Mouse (Mus musculus): ENCODE measurements around the gene Tmem80. TPM values are rescaled to one million over a fixed set of nuclear protein-coding genes. Genes with fewer than 3 reads are reported as not detected.

Gene Tmem80
- polyA plus RNA-seq, 1 experiment from 2014 or later = 11.9 TPM

GRCm38 (mm10) chr7:141338576-141339131 is 11.1 kb downstream of the Tmem80 start, which contains the start of gene Eps8l2:
Gene Eps8l2 (plus strand): TSS chr7:141338880.
- Histone ChIP-seq H3K4me1 (ENCODE audit: insufficient read depth) (peaks cover 29% of the 10 kb centered on the region), H3K27me3 (ENCODE audit: insufficient read depth, low read length) (no peaks in the 10 kb centered on the region), H3K27ac (ENCODE audit: low read depth) (peak within 1 kb of the TSS; percentile 92), H3K4me2 (ENCODE audit: low read depth, low read length) (peak within 1 kb of the TSS; percentile 73), H3K36me3 (replicated peaks; ENCODE audit: insufficient read depth, low read length) (peaks cover 7% of the 10 kb centered on the region), H3K4me3 (ENCODE audit: low read depth, low read length) (peak within 1 kb of the TSS; percentile 51), H3K9me3 (ENCODE audit: low read length) (no peaks in the 10 kb centered on the region), H3K9ac (replicated peaks) (peak within 1 kb of the TSS; percentile 67)
- ATAC-seq (peak; percentile 69), DNase-seq (peak; percentile 85)
- WGBS (ENCODE audit: insufficient replicate concordance) = 5% methylated on average over 21 of the region's 23 CpGs
- TF ChIP-seq EP300 (IDR thresholded peaks at IDR 0.05; ENCODE audit: low read depth) (no peak), CTCF (IDR thresholded peaks at IDR 0.05; ENCODE audit: low read depth) (peak; percentile 56; the same call in 1 of the 2 replicates)

GRCm38 (mm10) chr7:141339215-141339920 is 11.8 kb downstream of the Tmem80 start:
- H3K4me1 ChIP-seq (ENCODE audit: insufficient read depth) = peaks cover 31% of the 10 kb centered on the region
- DNase-seq (no peak), ATAC-seq (0 out of 2 replicates have a peak, but pooled peaks have one; percentile 0)
- no peaks in the 10 kb centered on the region for H3K27me3 ChIP-seq (ENCODE audit: insufficient read depth, low read length)
- peak overlapping the region; percentile 92 for H3K27ac ChIP-seq (ENCODE audit: low read depth)
- TF ChIP-seq EP300 (IDR thresholded peaks at IDR 0.05; ENCODE audit: low read depth) (no peak), CTCF (IDR thresholded peaks at IDR 0.05; ENCODE audit: low read depth) (no peak)
- H3K9ac ChIP-seq (replicated peaks) = peak overlapping the region; percentile 67
- peaks cover 4% of the 10 kb centered on the region for H3K36me3 ChIP-seq (replicated peaks; ENCODE audit: insufficient read depth, low read length)
- peak overlapping the region; percentile 51 for H3K4me3 ChIP-seq (ENCODE audit: low read depth, low read length)
- no peaks in the 10 kb centered on the region for H3K9me3 ChIP-seq (ENCODE audit: low read length)
- 53% methylated on average over 20 of the region's 20 CpGs for WGBS (ENCODE audit: insufficient replicate concordance)
- H3K4me2 ChIP-seq (ENCODE audit: low read depth, low read length) = peak overlapping the region; percentile 73

- Histone ChIP-seq H3K9me3 (ENCODE audit: low read length) (no peaks in the 10 kb centered on the region), H3K36me3 (replicated peaks; ENCODE audit: insufficient read depth, low read length) (peaks cover 4% of the 10 kb centered on the region), H3K4me3 (ENCODE audit: low read depth, low read length) (peak overlapping the region; percentile 51), H3K4me2 (ENCODE audit: low read depth, low read length) (peak overlapping the region; percentile 73), H3K27me3 (ENCODE audit: insufficient read depth, low read length) (no peaks in the 10 kb centered on the region), H3K4me1 (ENCODE audit: insufficient read depth) (peaks cover 31% of the 10 kb centered on the region), H3K27ac (ENCODE audit: low read depth) (peak overlapping the region; percentile 92), H3K9ac (replicated peaks) (peak overlapping the region; percentile 67)
- WGBS (ENCODE audit: insufficient replicate concordance) = 64% methylated on average over 7 of the region's 7 CpGs
- TF ChIP-seq CTCF (IDR thresholded peaks at IDR 0.05; ENCODE audit: low read depth) (no peak), EP300 (IDR thresholded peaks at IDR 0.05; ENCODE audit: low read depth) (no peak)
- 0 out of 2 replicates have a peak, but pooled peaks have one; percentile 1 for ATAC-seq
- DNase-seq = no peak
Measured at GRCm38 (mm10) chr7:141340023-141340422, 12.5 kb downstream of the Tmem80 start.

- TF ChIP-seq EP300 (IDR thresholded peaks at IDR 0.05; ENCODE audit: low read depth) (no peak), CTCF (IDR thresholded peaks at IDR 0.05; ENCODE audit: low read depth) (no peak)
- WGBS (ENCODE audit: insufficient replicate concordance) = 58% methylated on average over 6 of the region's 6 CpGs
- DNase-seq (peak; percentile 67), ATAC-seq (peak; percentile 85)
- peaks cover 31% of the 10 kb centered on the region for H3K4me1 ChIP-seq (ENCODE audit: insufficient read depth)
- no peaks in the 10 kb centered on the region for H3K9me3 ChIP-seq (ENCODE audit: low read length)
- peak overlapping the region; percentile 92 for H3K27ac ChIP-seq (ENCODE audit: low read depth)
- peak overlapping the region; percentile 67 for H3K9ac ChIP-seq (replicated peaks)
- no peaks in the 10 kb centered on the region for H3K27me3 ChIP-seq (ENCODE audit: insufficient read depth, low read length)
- H3K36me3 ChIP-seq (replicated peaks; ENCODE audit: insufficient read depth, low read length) = peaks cover 4% of the 10 kb centered on the region
- H3K4me3 ChIP-seq (ENCODE audit: low read depth, low read length) = peak overlapping the region; percentile 51
- peak overlapping the region; percentile 73 for H3K4me2 ChIP-seq (ENCODE audit: low read depth, low read length)
Measured at GRCm38 (mm10) chr7:141340476-141340875, 12.9 kb downstream of the Tmem80 start.

GRCm38 (mm10) chr7:141341689-141342226 is 14.2 kb downstream of the Tmem80 start:
- TF ChIP-seq CTCF (IDR thresholded peaks at IDR 0.05; ENCODE audit: low read depth) (no peak), EP300 (IDR thresholded peaks at IDR 0.05; ENCODE audit: low read depth) (no peak)
- Histone ChIP-seq H3K9ac (replicated peaks) (no peak overlapping the region), H3K27me3 (ENCODE audit: insufficient read depth, low read length) (no peaks in the 10 kb centered on the region), H3K4me3 (ENCODE audit: low read depth, low read length) (no peak overlapping the region), H3K4me2 (ENCODE audit: low read depth, low read length) (no peak overlapping the region), H3K36me3 (replicated peaks; ENCODE audit: insufficient read depth, low read length) (peaks cover 4% of the 10 kb centered on the region), H3K4me1 (ENCODE audit: insufficient read depth) (peaks cover 31% of the 10 kb centered on the region), H3K27ac (ENCODE audit: low read depth) (peak overlapping the region; percentile 92), H3K9me3 (ENCODE audit: low read length) (no peaks in the 10 kb centered on the region)
- DNase-seq (no peak), ATAC-seq (no peak)
- WGBS (ENCODE audit: insufficient replicate concordance) = 84% methylated on average over 10 of the region's 10 CpGs

GRCm38 (mm10) chr7:141343230-141343629 is 15.7 kb downstream of the Tmem80 start:
- Histone ChIP-seq H3K9me3 (ENCODE audit: low read length) (no peaks in the 10 kb centered on the region), H3K9ac (replicated peaks) (0 out of 2 replicates have a peak overlapping the region, but pooled peaks have one; percentile 16), H3K4me2 (ENCODE audit: low read depth, low read length) (peak overlapping the region; percentile 18; the same call in 1 of the 2 replicates), H3K27me3 (ENCODE audit: insufficient read depth, low read length) (no peaks in the 10 kb centered on the region), H3K4me3 (ENCODE audit: low read depth, low read length) (no peak overlapping the region), H3K36me3 (replicated peaks; ENCODE audit: insufficient read depth, low read length) (peaks cover 4% of the 10 kb centered on the region), H3K27ac (ENCODE audit: low read depth) (peak overlapping the region; percentile 70; the same call in 1 of the 2 replicates), H3K4me1 (ENCODE audit: insufficient read depth) (peaks cover 22% of the 10 kb centered on the region)
- no peak for TF ChIP-seq EP300 (IDR thresholded peaks at IDR 0.05; ENCODE audit: low read depth)
- no peak for TF ChIP-seq CTCF (IDR thresholded peaks at IDR 0.05; ENCODE audit: low read depth)
- no peak for DNase-seq
- no peak for ATAC-seq
- WGBS (ENCODE audit: insufficient replicate concordance) = 66% methylated on average over 2 of the region's 2 CpGs
